Mouse (Mus musculus): ENCODE results near the gene Marcks.
"Not testable (repeated sequence)": the region's sequence is repeated elsewhere in the genome, so short reads cannot be mapped to it uniquely, and the experiment has no call there.

Marcks gene

DNA sequence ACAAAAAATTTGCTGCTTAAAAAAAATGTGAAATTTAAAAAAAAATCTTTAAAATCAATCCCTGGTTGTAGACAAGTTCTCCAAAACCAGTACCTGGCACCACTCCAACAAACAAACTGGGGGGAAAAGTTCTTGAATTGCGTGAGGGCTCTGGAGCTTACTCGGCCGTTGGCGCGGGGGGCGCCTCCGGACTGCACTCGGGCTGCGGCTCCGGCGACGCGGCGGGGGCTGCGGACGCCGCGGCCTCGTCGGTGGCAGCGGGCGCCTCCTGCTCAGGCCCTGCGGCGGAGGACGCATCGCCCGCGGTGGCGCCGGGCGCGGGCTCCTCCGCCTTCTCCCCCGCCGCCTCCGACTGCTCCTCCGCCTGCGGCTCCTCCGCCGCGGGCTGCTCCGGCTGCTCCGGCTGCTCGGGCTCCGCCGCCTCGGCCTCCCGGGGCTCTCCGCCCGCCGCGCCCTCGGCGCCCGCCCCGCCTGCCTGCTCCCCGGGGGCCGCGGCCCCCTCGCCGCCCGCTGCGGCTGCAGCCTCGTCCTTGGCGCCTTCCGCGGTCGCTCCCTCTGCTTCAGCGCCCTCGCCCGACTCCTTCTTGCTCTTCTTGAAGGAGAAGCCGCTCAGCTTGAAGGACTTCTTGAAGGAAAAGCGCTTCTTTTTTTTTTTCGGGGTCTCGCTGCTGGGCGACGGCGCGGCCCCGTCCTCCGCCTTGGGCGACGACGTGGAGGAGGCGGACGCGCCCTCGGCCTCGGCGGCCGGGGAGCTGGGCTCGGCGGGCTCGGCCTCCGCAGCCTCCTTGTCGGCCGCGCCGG, 2.6 kb downstream of the Marcks start:
- DNase-seq (ENCODE audit: low spot score): peak; percentile 75

DNA sequence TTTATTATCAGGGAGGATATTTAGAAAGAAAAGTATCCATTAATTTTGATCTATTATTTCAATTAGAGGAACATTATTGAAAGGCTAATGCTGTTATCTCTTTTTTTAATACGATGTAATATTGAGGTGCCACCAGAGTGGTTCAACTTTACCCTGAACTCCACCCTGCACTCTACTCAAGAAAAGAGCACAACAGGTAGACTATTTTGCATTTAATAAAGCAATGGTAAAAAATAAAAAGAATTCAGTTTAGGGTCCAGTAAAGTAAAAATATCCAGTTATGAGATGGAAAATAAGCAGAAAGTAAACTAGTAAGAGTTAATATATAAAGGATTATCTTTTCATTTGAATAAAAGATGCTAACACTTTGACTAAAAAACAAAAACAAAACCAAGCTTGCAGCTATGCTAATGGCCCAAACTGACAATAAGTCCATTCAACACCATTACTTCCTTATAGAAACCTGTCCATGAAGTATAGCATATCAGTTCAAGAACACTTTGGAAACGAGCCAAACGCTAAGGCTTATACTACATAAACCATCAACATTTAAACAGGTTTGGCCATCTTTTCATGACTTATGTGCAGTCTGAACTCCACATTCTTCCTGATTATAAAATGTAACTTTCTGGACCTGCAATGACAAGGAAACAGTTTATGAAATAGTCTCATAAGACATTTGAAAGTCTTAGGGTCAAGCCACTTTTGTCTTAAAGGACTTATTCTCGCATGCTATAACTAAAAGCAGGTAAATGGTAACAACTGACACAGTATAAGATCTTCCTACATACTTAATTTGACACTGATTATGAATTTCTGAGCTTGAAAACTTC, 4.6 kb downstream of the Marcks start:
- no peak for DNase-seq (ENCODE audit: low spot score)

DNA sequence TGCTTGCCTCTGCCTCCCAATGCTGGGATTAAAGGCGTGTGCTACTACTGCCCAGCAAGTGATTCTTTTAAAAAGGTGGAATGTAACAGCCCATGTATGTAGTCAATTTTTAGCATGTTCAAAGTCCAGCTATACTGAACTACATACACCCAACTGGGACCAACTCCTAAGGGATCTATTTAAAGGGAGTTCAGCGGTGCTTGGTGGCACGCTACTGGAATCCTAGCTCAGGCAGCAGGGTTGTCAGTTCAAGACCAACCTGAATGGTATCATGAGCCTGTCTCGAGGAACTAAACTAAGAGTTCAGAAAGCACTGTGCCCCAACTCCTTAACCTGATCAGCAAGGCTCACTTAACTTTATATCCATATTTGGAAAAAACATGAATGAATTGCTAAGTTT, 6.0 kb downstream of the Marcks start:
- no peak for DNase-seq (ENCODE audit: low spot score)

DNA sequence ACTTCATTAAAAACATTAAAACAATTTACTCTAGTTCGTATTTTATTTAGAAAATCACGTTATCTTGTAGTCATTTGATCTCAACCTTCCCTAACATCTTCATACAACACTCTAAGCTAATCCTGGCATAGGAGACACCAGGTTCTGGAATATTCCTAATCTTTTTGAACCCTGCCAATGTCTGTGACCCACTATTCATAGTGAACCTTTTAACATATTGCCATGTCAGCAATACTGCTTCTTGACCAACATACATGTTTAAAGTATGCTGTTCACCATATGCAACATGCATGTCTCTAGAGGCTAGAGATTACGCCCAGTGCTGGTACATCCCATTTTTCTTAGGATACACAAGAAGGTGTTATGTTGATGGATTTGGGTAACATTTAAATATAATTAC, 9.1 kb downstream of the Marcks start:
- DNase-seq (ENCODE audit: low spot score): no peak

DNA sequence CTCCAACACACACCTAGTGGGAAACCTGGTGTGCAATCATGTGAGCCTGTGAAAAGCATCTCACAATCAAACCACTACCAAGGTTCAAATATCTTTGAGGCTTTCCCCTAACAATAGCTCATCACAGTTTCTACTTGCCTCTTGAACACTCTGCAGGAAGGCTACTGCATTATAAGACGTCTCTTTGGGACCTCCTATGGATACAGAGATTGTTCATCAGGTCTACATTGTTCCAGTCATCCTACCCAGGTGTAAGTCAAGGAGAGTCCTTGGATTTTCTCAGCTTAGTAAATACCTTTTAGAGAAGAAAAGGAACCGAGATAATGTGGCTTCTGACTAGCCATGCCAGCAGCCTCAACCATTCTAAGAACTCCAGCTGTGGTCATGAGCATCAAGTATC, 23.4 kb downstream of the Marcks start:
- no peak for DNase-seq (ENCODE audit: low spot score)

DNA sequence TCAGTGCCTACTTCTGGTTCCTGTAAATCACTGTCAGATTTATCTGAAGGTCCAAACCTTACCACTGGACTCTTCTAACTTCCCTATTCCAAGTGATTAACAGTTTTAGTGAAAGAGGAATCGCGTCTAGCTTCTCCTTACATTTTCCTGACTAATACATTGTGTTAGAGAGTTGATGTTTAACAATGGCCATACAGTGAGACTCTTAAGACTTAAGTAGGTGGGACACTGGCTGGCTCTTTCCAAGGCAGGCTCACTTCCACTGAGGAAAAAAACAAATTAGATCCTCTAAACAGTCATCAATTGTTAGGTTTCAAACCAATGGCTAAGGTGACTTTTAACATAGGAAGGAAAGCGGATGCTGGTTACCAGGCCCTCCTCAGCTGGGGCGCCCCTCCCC, 25.9 kb downstream of the Marcks start:
- no peak for DNase-seq (ENCODE audit: low spot score)

DNA sequence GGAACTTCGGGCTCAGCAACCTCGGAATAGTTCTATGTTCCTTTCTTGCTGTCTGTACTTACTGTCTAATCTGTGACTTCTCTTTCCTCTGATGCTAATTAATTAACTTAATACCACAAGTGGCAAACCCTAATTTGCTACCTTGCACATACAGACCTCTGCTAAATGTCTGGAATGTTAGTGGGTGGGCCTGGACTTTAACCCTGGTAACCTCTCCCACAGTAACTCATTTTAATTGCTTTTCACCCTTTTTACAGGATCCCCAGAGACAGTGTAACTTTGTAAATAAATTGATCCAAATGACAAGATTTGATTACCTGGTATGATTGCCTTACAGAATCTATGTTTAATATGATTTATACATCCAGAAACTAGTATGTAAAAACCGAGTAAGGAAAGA, 26.4 kb downstream of the Marcks start:
- no peak for DNase-seq (ENCODE audit: low spot score)

DNA sequence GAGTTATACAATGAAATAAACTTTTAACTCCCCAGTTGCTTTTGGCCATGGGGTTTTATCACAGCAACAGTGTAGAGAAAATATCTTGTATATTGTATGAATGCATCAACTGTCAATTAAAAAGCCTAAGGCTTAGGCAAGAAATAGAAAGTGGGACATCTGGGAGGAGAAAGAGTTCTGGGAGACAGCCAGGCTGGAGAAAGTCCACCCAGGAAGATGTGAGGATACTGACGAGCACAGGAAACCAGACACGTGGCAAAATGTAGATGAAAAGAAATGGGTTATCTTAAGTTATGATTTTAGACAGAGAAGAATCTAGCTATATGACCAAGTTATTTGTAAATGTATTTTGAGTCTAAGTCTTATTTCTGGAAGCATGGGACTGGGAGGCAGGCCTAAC, 27.3 kb downstream of the Marcks start:
- no peak for DNase-seq (ENCODE audit: low spot score)

DNA sequence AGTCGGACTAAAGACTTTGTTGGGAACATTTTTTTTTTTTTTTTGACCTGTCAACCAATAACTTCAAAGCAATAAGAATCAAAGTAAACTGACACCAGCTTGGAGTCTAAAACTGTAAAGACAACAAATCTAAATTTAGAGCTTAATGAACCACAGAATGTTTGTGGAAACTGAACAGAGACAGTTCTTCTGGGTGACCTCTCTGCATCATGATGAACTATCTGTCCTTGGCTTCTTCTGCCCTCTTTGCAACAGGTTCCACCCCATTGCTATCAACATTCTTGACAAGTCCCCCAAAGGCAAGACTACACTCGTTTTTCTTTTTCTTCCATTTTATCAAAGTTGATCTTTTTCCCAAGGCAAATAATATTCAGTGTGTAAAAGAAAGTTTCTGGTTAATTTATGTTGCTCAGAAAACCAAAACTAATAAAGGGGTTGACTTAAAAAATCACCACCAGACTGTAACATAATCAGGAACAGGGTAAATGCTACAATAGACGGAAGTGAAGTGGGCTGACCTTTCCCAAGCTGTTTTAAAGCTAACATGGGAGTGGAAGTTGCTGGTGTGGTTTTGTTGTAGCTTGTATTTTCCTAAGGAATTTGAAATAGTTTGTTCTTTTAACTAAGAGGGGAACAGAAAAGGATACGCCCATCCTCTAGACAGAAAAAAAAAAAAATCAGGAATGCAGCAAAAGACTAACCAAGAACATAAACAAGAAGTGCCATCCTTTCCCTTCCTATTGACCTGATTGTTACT, 31.7 kb downstream of the Marcks start:
- DNase-seq (ENCODE audit: low spot score): no peak

DNA sequence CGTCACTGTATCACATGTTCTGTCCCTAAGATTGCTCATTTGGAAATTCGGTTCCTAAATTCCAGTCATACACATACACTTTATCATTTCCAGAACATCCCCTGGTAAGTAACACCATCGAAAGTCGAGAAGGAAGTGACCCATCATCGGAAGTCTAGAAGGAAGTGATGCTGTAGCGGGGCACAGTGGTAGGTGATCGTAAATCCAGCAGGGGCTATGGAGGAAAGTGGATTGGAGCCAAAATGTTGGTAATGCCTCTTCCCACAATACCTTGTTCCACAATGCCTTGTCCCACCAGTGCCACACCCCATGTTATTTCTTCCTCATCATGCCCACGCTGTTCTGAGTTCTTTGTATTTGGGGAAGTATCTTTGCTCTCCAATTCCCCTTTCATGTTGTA, 32.4 kb downstream of the Marcks start:
- no peak for DNase-seq (ENCODE audit: low spot score)

DNA sequence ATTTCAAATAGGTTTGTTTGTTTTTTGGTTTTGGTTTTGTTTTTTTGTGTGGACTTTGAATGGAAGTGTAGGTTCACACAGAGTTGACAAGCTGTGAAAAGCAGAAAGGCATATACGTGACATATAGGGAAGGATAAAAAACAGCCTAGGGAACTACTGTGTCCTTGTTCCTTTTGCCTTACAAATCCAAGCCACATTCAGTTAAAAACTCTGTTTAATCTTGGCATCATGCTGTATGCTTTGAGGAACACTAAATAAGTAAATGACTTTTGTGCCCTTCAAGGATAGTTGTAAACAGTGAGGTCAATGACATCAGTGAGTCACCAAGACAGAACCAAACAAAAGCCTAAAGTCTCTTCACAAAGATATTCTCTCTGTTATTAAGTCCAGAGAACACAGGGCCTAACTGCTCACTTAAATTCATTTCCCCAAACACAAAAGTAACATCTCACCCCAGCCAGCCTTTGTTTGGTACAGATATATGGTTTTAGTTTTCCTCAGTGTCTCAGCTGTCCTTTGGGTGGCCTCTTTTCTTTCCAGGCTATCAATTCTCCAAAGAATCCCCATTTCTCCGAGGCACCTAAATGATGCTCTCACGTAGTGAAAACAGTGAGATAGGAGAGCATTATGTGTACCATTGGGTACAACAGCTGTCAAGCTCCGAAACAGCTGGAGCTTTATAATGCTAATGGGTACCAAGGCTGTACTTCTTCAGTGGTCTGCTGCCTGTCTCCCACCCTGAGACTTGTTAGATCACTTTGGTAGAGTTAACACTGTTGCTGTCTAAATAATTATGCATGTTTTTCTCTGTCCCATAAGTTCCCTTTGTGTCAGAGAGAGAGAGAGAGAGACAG, 36.3 kb downstream of the Marcks start:
- no peak for DNase-seq (ENCODE audit: low spot score)

DNA sequence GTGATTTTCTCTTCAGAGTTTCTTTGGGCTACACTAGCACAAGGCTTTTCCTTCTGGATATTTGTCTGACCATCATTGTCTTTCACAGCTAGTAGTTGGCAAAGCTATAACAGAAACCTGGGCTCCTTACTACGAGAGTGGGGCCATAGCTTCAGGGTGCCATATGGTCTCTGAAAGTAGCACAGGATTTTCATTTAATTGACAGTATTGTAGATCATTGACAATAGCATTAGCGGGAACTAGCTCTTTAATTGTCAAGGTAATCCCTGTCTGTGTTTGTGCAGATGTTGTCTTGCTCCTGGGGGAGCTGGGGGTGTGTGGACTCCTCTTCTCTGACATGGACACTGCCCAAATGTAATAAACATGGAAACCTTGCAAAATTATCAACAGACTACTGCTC, 37.0 kb downstream of the Marcks start:
- DNase-seq (ENCODE audit: low spot score): no peak

DNA sequence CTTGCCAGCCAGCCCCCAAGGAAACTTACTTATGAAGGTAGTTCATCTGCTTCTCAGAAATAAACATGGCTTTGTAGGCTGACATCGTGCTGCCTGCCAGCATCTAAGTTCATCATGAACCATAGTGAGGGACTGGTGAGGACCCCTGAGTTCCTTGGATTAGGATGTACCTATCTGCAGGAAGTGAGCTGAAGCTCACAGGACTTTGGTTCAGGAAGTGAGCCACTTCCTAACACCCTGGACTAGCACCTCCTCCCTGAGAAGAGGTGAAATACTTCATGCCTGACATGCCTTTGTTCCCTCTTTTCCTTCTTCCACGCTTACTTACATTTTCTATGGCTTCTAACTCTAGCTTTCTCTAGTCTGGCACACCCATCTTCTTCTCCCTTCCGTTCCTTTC, 42.2 kb downstream of the Marcks start:
- DNase-seq (ENCODE audit: low spot score): no peak

DNA sequence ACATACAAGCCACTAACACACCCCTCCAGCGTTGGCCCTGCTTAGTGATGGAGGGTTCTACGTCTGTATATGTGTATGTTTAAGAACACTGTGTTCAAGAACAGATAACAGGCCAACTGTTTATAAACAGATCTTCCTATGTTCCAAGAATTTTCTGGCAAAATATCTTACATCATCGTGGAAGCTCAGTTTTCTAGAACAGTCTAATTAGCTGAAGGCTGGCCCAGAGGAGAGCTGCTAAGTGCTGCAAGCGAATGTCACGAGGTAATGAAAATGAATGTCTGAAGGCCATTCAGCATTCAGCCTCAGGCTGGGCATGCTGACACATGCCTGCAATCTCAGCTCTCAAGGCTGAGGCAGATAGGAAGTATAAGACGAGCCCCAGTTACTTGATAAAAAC, 42.9 kb downstream of the Marcks start:
- peak; percentile 37 for DNase-seq (ENCODE audit: low spot score)

DNA sequence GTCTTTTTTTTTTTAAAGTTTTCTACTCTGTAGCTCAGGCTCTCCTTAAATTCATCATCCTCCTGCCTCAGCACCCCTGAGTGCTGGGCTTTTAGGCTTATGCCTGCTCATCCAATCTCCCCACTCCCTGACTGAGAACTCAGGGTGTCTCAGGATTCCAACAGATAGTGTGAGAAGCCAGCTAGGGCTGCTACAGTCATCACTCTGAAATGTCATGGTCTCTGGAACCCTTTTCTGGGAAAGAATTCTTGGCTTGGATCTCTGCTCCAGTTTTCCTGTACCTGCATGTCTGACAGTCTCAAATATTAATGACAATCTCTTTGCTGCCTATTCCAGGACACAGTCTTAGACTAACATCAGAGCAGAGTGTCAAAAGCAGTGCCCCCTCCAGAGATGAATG, 45.4 kb downstream of the Marcks start:
- no peak for DNase-seq (ENCODE audit: low spot score)

DNA sequence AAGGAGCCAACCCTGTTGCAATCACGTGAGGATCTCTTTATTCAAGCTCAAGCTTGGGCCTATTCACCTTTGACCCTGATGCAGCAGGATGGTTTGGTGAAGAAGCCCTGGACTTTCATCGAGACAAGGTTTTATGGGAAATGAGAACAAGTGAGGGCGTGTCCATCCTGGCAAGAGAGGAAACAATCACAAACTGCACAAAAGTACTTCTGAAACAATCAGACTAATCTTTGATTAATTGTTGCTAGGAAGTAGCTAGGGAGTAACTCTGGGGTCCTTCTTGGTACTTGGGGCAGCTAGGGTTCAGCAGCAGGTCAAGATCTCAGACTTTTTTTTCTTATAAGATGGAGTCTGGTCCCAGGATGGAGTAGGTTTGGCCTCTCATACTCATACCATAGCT, 48.3 kb downstream of the Marcks start:
- DNase-seq (ENCODE audit: low spot score): no peak

DNA sequence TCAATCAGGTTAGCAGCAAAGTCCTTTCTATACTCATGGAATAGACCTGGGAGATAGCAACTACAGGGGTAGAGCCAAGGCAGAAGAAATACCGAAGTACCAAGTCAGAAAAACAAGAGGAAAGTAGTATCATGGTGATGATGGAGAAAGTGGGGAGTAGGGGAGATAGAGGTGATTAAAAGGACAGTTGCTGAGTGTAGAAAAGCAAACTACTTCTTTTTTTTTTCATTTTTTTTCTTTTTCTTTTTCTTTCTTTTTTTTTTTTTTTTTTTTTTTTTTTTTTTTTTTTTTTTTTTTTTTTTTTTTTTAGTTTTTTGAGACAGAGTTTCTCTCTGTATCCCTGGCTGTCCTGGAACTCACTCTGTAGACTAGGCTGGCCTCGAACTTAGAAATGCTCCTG, 54.6 kb downstream of the Marcks start:
- not testable (repeated sequence) for DNase-seq (ENCODE audit: low spot score)

Data from ovary, postnatal 36 days (tissue).